Comparison of ENCODE assay signal across 8 mouse cellular contexts in genomic region chrX:99853261-99853741, GRCm38 (mm10). TPM values are rescaled to one million over a fixed set of nuclear protein-coding genes. Genes with fewer than 3 reads are reported as not detected.
DNase-seq lines count a peak whose midpoint lies in the region; ATAC-seq and TF ChIP-seq lines count a peak whose summit lies in the region.

No protein-coding gene starts in this region.

- DNase-seq in right cerebral cortex, adult 18-20 months, result peak; percentile 8
- DNase-seq in right cerebral cortex, postnatal 36 days (ENCODE audit: low spot score in 2 of 2), result no peak
- DNase-seq in kidney, postnatal 0 days (ENCODE audit: low spot score), result peak; percentile 58
- peak; percentile 86 for DNase-seq in testis, postnatal 10 days (ENCODE audit: low spot score)

- H3K4me2 ChIP-seq in heart, embryonic 14.5 days (ENCODE audit: low read length), result peak overlapping the region; percentile 61
- peak overlapping the region; percentile 43 for H3K4me2 ChIP-seq in kidney, postnatal 0 days (ENCODE audit: low read length)
- peak overlapping the region; percentile 62 for H3K4me2 ChIP-seq in liver, embryonic 15.5 days
- peak overlapping the region; percentile 52 for H3K4me2 ChIP-seq in neural tube, embryonic 12.5 days (replicated peaks)

- H3K27me3 ChIP-seq in heart, embryonic 14.5 days (ENCODE audit: control insufficient read depth, insufficient read depth, low read length), result no peaks in the 10 kb centered on the region
- H3K27me3 ChIP-seq in kidney, postnatal 0 days (ENCODE audit: insufficient read depth, low read length), result 0 out of 2 replicates have a peak, but pooled peaks cover 3% of the 10 kb centered on the region
- peaks cover 21% of the 10 kb centered on the region for H3K27me3 ChIP-seq in liver, embryonic 15.5 days
- H3K27me3 ChIP-seq in neural tube, embryonic 12.5 days (replicated peaks), result peaks cover 4% of the 10 kb centered on the region; the same call in 1 of the 2 replicates

- 19% methylated on average over 26 of the region's 35 CpGs for WGBS in heart, embryonic 14.5 days
- WGBS in kidney, postnatal 0 days, result 13% methylated on average over 35 of the region's 35 CpGs
- WGBS in liver, embryonic 15.5 days (ENCODE audit: insufficient replicate concordance), result 10% methylated on average over 35 of the region's 35 CpGs
- 12% methylated on average over 35 of the region's 35 CpGs for WGBS in neural tube, embryonic 12.5 days

- peak overlapping the region; percentile 72 for H3K9ac ChIP-seq in heart, embryonic 14.5 days (ENCODE audit: low read length)
- H3K9ac ChIP-seq in kidney, postnatal 0 days (ENCODE audit: low read depth, low read length), result peak overlapping the region; percentile 20; the same call in 1 of the 2 replicates
- H3K9ac ChIP-seq in liver, embryonic 15.5 days, result no peak overlapping the region
- H3K9ac ChIP-seq in neural tube, embryonic 12.5 days, result peak overlapping the region; percentile 49; the same call in 1 of the 2 replicates

- H3K27ac ChIP-seq in embryonic fibroblast, embryonic 13.5 days (ENCODE audit: insufficient read depth, low read length), result no peak overlapping the region
- H3K27ac ChIP-seq in heart, embryonic 14.5 days (replicated peaks in 1 of 2; ENCODE audit: control insufficient read depth in 1 of 2, insufficient read depth in 1 of 2, low read depth in 2 of 2, low read length in 2 of 2), result peak overlapping the region; percentile 9 to 41; a peak in 2 of 4 replicates
- H3K27ac ChIP-seq in kidney, postnatal 0 days, result no peak overlapping the region
- no peak overlapping the region for H3K27ac ChIP-seq in liver, embryonic 15.5 days (replicated peaks)
- H3K27ac ChIP-seq in neural tube, embryonic 12.5 days, result no peak overlapping the region

- 0 out of 2 replicates have a peak, but pooled peaks have one; percentile 21 for TF ChIP-seq CTCF in embryonic fibroblast, embryonic 13.5 days (IDR thresholded peaks at IDR 0.05; ENCODE audit: borderline replicate concordance, insufficient read depth, low read length)
- TF ChIP-seq CTCF in kidney, postnatal 0 days (IDR thresholded peaks at IDR 0.05; ENCODE audit: low read depth), result peak; percentile 78

- H3K9me3 ChIP-seq in heart, embryonic 14.5 days (ENCODE audit: control insufficient read depth, low read length), result no peaks in the 10 kb centered on the region
- H3K9me3 ChIP-seq in kidney, postnatal 0 days (replicated peaks; ENCODE audit: low read length), result no peaks in the 10 kb centered on the region
- no peaks in the 10 kb centered on the region for H3K9me3 ChIP-seq in liver, embryonic 15.5 days (replicated peaks)
- H3K9me3 ChIP-seq in neural tube, embryonic 12.5 days, result no peaks in the 10 kb centered on the region

- peak overlapping the region; percentile 38 for H3K4me3 ChIP-seq in embryonic fibroblast, embryonic 13.5 days (ENCODE audit: insufficient read depth, low read length)
- peak overlapping the region; percentile 39 to 44 for H3K4me3 ChIP-seq in heart, embryonic 14.5 days (ENCODE audit: control insufficient read depth in 1 of 2, insufficient read depth in 1 of 2, low read depth in 1 of 2, low read length in 2 of 2)
- peak overlapping the region; percentile 8; the same call in 1 of the 2 replicates for H3K4me3 ChIP-seq in kidney, postnatal 0 days (replicated peaks; ENCODE audit: low read depth, low read length)
- peak overlapping the region; percentile 48 for H3K4me3 ChIP-seq in liver, embryonic 15.5 days (replicated peaks)
- H3K4me3 ChIP-seq in neural tube, embryonic 12.5 days, result peak overlapping the region; percentile 31

- peak; percentile 68 for ATAC-seq in heart, embryonic 14.5 days (ENCODE audit: insufficient number of reproducible peaks, insufficient read depth, low FRiP score, low read depth)
- ATAC-seq in kidney, postnatal 0 days (replicated peaks; ENCODE audit: low FRiP score, low read depth), result peak; percentile 85
- ATAC-seq in liver, embryonic 15.5 days (ENCODE audit: insufficient read depth), result peak; percentile 68
- peak; percentile 88 for ATAC-seq in neural tube, embryonic 12.5 days (ENCODE audit: low FRiP score, low read depth)

- H3K4me1 ChIP-seq in embryonic fibroblast, embryonic 13.5 days (ENCODE audit: control insufficient read depth, insufficient read depth, low read length), result no peaks in the 10 kb centered on the region
- H3K4me1 ChIP-seq in heart, embryonic 14.5 days (ENCODE audit: control insufficient read depth in 2 of 2, insufficient read depth in 2 of 2, low read length in 2 of 2), result no peaks in the 10 kb centered on the region; a peak in 1 of 4 replicates
- H3K4me1 ChIP-seq in kidney, postnatal 0 days (replicated peaks; ENCODE audit: insufficient read depth, low read length), result no peaks in the 10 kb centered on the region
- no peaks in the 10 kb centered on the region for H3K4me1 ChIP-seq in liver, embryonic 15.5 days (replicated peaks)
- H3K4me1 ChIP-seq in neural tube, embryonic 12.5 days, result no peaks in the 10 kb centered on the region

- TF ChIP-seq POLR2A in embryonic fibroblast, embryonic 13.5 days (IDR thresholded peaks at IDR 0.05; ENCODE audit: low read depth, low read length), result 0 out of 2 replicates have a peak, but pooled peaks have one; percentile 14

- no peaks in the 10 kb centered on the region for H3K36me3 ChIP-seq in heart, embryonic 14.5 days (ENCODE audit: control insufficient read depth, insufficient read depth, low read length)
- no peaks in the 10 kb centered on the region for H3K36me3 ChIP-seq in kidney, postnatal 0 days (ENCODE audit: insufficient read depth, low read length)
- H3K36me3 ChIP-seq in liver, embryonic 15.5 days (replicated peaks), result no peaks in the 10 kb centered on the region
- no peaks in the 10 kb centered on the region for H3K36me3 ChIP-seq in neural tube, embryonic 12.5 days

RNA-seq across cellular contexts. Expression of gene Tmem28, which starts 32.5 kb away (rescaled TPM):
- polyA plus RNA-seq in embryonic fibroblast, embryonic 13.5 days (2011; ENCODE audit: insufficient read length, low read depth, missing spikeins), result not detected in 2 replicates
- 0.05 TPM in 1 of 2 replicates, not detected in the other for polyA plus RNA-seq in heart, embryonic 14.5 days (2014; fragmentation: Nextera tagmentation; extraction: Ambion mirVana)
- not detected in 2 replicates for polyA plus RNA-seq in kidney, postnatal 0 days (2015; fragmentation: Nextera tagmentation; extraction: Ambion mirVana)
- polyA plus RNA-seq in liver, embryonic 15.5 days (2015; fragmentation: Nextera tagmentation; extraction: Ambion mirVana), result not detected in 2 replicates
- polyA plus RNA-seq in neural tube, embryonic 12.5 days (2016; fragmentation: Nextera tagmentation; extraction: Ambion mirVana), result 0.89 and 1.1 TPM in 2 replicates

Comparison
In these comparisons a context has a peak if more than half of its experiments do, and no peak if none do; other contexts are left out.
1. DNase-seq: peak in right cerebral cortex, adult 18-20 months (single experiment), kidney, postnatal 0 days (single experiment) and testis, postnatal 10 days (single experiment); none in right cerebral cortex, postnatal 36 days (0 of 2).
2. H3K27ac ChIP-seq: peak in heart, embryonic 14.5 days (2 of 2); none in embryonic fibroblast, embryonic 13.5 days (single experiment), kidney, postnatal 0 days (single experiment), liver, embryonic 15.5 days (single experiment) and neural tube, embryonic 12.5 days (single experiment).
3. Peak in every context shown above with its lines, with median percentiles within 50 percentile points of each other: H3K4me3 ChIP-seq, ATAC-seq and H3K4me2 ChIP-seq.